Mouse (Mus musculus) 3134 (cell line): ENCODE data around the gene 3110018I06Rik.

Source experiments
- DNase-seq: peaks from one replicate; pipeline ENCODE4 v3.0.0-alpha.2; 2011; ENCODE audit warnings: low spot score; ENCODE audit not compliant: insufficient read length; ENCODE audit errors: extremely low read depth

3110018I06Rik gene

DNA sequence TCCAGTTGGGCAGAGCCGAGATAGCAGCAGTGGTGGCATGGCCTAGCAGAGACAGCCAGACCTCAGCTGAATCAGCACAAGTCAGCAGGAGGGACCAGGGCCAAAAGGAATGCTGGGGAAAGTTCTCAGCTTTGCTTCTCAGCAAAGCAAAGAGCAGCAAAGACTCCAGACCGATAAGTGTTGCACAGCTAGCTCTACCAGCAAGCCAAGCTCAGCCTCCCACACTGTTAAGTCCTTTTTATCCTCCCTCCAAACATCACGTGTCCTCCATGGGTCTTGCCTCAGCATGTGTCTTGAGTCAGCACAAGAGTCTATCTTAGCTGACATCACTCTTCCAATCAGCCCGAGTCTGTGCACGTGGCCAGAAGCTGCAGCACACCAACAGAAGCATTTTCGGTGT is at the start of gene 3110018I06Rik:
TSS of gene 3110018I06Rik (plus strand) at position 262 of the 400 bp plus-strand sequence.
- no peak for DNase-seq

DNA sequence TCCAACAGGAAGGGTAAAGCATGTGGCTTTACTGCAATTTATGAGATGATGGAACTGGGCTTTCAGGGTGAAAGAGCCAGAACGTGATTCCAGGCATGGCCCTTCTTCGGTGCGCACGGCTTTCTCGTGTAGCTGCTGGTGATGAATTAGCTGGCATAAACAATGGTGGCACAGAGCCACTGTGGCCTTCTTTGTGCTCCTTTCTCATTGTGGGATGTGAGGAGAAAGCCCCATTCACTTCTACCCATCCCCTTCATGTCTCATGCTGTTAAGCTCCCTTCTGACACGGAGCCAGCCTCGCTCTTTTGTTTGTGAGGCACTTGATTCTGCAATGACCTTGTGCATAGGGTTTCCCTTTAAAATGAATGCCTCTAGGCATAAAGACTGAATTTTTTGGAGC is 43.8 kb upstream of the 3110018I06Rik start:
- DNase-seq: no peak

DNA sequence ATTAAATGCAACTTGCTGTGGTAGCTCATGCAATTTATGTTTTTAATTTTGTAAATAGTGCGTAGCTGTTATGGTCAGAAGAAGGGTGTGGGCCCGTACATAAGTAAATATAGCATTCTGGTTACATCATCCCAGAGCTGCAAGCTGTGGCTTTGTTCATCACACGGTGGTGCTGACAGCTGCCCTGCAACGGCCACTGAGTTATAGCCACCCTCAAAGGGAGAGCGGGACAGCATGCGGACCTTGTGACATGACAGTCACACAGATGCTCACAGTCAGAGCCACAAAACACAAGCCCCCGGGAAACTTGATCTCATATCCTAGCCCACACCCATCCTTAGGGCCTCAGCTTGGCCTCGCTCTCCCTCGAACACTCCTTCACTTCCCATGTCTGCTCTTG is 30.6 kb upstream of the 3110018I06Rik start:
- DNase-seq: no peak

DNA sequence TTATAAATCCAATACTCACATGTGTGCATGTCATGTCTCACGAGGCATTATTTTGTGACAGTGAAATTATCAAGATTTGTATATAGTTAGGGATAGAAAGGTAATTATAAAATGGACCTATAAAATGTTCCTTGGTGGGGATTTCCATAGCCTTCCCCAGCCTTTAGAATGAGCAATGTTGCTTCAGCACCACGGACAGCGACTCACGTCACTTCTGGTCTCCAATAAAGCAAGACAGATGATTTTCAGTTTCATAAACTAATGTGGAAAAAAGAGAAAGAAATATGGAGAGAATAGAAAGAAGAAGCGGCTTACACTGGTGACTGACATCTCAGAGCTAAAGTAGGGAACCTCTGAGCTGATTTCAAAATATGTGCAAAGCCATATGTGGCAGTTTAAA is 23.7 kb upstream of the 3110018I06Rik start:
- no peak for DNase-seq

DNA sequence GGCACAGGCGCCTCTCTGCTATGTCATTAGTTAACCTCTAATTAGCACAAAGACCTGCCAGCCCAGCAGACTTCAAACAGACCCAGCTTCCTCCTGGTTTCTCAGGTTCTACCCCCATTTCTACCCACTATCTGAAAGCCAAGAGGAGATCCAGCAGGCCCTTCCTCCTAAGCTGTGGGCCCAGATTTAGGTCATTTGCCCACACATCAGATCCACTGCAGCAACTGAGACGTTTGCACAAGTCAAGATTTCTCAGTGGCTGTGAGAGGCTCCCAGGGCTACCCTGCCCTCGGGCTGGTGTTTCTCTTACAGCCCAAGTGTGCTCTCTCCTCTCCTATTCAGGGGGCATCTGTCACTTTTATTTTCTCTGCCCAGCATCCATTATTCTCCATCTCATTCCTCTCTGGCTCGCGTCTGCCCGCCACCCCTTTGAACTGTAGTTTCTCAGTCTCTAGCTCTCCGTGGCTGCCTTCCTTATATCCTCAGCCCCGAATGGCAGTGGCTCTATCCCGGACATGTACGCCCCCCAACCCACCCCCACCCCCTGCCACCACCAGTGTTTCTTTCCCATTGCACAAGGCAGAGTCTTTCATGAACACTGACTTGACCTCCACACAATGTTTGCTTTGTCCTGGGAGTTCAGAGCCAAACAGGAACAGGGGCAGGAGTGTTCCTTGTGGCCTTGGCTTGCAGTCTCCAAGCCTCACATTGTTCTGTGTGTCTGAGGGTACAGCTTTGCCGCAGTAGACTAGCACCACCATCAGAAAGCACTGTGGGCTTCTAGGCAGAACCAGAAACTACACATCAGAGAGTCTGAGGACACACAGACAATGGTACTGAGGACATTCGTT is 11.8 kb upstream of the 3110018I06Rik start:
- no peak for DNase-seq

DNA sequence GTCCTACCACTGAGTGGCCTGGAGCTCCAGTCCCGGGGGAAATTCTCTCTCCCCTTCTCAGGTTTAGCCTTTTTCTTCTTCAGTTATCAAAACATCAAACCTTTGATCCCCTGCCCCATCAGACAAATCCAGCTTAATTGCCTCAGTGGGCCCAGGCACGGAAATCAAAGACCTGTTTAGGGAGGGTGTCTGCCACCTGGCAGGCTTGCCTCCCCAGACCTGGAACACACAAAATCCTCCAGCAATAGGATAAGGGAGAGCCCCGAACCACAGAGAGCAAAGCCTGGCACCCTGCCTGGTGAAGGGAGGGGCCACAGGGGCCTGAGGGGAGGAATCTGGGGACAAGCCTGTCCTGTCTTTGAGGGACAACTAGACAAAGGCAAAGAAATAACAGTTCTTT is 9.1 kb upstream of the 3110018I06Rik start:
- DNase-seq: no peak

DNA sequence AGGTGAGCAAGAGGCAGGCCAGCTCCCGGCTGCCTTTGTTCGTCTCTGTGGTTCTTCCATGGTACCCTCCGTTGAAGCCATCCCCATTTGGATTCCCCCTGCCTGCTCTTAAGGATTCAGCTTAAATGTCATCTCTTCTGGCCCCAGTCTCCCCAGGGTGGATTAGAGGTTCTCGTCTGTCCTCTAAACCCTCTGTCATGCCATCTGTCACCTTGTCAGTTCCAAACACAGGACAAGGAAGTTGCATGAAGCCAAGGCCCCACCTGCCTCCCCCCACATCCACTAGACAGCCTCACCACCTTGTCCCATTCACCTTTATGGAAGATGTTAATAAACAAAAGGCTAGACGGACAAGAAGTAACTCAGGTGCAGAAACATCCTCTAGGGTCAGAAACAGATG is 5.4 kb upstream of the 3110018I06Rik start:
- no peak for DNase-seq

DNA sequence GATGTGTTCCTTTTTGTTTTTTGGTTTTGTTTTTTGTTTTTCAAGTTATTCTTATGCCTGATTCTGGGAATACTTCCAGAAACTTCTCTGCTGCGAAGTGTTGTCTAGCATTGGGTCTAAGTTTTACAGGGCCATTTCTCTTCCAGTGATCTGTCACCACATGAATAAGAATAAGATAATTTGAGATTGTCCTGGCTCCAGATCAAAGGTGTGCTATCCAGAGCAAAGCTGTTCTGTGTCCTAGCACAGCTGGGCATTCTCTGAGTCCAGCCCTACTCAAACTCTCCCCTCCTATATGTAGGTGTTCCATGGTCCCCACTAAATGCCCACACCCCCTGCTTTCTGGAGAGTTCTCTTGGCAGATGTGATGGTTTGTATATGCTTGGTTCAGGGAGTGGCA is 2.9 kb downstream of the 3110018I06Rik start:
- no peak for DNase-seq

DNA sequence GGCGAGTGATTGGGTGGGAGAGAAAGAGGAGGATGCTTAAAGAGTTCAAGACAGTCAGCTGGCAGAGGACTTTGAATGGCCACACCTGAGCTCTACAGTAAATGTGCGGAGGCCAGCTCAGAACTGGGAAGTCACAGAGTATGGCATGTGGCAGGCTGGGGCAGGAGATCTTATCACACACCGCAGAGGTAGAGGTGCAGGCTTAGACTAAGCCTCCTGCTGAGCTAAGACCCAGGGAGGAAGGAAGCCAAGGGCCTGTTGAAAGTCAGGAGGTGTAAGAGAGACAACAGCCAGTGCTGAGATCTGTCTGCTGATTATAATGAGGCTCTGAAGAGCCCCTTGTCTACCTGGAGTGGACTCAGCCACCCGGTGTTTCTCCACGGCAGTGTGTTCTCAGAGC is 8.5 kb downstream of the 3110018I06Rik start:
- DNase-seq: no peak

DNA sequence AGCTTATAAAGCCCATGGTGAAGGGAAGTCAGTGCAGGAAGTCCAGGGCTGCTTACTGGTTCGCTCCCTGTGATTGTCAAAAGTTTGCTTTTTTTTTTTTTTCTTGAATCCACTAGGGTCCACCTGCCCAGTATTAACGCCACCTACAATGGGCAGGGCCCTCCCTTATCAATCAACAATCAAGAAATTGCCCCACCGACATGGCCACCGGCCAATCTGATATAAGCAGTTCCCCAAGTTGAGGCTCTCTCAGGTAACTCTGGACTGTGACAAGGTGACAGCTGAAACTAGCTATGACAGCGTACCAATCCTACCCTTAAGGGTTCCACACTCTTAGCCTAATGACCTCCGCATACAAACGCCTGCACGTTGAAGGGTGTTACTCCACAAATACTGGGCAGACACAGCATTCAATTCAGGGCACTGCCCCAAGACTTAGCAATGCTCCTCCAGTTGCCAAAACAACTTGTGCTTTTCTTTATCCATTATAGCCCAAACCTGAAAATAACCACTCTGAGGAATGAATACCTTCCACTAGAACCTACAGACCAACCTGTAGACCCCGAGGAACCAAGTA is 21.3 kb downstream of the 3110018I06Rik start:
- no peak for DNase-seq

DNA sequence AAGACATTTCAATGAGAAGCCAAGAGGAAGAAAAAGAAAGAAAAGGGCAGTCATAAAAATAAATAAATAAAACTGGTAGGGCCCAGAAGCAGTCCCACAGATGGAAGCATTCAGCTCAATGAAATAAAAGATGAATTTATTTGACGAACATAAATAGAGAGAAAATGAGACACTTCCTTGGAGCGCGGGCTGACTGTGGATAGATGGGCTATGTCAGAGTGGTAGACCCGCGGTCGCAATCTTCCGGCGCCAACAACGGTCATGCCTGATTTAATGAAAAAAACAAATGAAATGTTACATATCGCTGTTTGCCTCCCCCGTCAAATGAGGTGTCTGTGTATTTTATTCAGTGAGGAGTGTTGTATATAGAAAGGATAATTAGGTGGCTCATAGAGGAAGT is 22.7 kb downstream of the 3110018I06Rik start:
- DNase-seq: no peak

DNA sequence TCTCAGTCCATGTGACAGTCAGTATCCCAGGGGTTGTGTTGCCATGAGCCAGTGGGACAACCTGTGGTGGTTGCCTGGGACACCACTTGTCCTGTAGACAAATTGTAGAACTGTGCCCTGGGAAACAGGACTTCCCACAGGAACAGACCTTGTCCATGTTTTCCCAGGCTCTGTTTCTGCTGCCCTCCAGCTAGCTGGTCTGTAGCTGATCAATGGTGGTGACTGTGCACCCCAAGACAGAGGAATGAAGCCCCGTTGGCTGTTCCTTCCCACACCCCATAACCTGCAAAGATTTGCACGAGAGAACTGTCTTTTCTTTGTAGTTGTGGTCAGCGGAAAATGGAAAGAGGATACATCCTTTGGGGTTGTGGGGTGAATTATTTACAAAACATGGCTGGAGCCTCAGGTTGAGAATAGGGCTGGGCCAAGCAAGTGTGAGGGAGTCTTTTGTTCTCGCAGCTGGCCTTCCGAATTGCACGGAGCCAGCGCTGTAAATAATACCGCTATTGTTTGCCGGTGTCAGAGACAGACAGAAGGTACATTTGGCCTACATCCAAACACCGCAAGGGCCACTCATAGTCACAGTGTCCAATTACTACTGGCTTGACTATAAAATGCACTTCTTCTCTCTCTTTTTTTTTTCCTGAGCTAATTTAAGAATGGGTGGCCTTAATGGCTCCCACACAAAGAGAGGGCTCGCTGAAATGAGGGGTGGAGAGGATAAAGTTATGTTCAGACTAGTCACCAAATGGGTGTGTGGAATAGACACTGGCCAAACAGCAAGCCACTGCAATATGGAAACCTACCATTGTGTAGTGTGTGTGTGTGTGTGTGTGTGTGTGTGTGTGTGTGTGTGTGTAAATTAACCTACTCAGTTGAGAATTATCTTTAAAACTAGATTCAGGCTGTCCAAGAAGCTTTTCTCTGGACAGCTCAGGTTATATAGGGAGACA is 28.1 kb downstream of the 3110018I06Rik start:
- DNase-seq: no peak

DNA sequence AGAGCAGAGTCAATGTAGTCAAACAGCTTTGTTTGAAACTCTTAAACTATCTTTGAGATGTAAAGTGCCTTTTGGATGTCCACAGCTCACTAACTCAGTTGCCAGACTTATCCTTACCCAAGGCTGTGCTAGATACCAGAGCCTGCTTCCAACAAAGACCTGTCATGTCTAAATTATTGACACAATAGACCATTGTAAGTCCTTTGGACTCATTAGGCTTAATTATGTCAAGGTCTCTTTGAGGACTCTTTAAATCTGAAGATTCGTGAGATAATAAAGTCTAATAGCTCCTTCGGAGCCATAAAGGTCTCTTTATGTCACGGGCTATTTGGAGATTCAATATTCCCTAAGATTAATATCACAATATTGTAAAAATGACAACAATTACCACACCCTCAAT is 32.5 kb downstream of the 3110018I06Rik start:
- no peak for DNase-seq

DNA sequence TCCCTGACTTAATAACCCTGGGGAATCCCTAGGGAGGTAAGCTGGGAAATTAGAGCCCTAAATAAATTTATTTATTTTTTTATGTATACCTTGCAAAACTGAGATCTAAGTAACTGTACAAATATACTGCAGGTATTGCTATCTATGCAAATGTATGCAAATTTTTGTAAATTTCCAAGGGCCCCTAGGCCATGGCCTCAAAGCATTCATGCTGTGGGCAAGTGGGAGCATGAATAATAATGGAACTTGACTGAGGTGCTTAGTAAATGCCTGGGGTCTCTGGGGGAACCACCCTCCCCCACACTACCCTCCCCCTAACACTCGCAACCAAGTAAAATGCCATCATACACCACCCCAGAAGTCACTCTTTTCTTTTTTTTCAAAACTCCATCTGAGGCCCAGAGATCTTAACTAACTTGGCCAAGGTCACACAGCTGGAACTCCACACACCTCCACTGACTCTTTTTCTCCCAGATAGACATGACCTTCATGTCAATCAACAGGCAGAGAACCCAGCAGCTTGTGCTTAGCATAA is 40.0 kb downstream of the 3110018I06Rik start:
- DNase-seq: no peak

DNA sequence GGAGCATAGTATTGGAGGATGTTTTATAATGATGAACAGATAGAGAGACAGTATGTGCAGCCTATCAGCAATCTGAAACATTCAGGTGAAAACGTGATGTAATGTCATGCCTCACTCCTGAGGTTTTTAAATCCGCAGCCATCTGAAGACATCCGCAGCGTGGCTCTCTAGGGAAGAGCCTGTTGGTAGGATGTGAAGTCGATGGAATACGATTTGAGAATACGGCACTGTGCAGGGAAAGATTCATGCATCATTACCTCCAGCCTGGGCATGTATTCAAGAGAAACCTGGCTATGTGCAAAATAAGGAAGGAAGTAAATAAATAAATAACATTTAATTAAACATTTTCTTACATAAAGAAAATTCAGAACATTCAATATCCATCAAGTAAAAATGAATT is 44.4 kb downstream of the 3110018I06Rik start:
- no peak for DNase-seq
